Mouse (Mus musculus): ENCODE data around the gene Lurap1.

GRCm38 (mm10) chr4:116164759-116165554, 13.8 kb upstream of the Lurap1 start:
- TF ChIP-seq CTCF (IDR thresholded peaks at IDR 0.05) (no peak), EP300 (IDR thresholded peaks at IDR 0.05) (no peak)

All from lung, postnatal 0 days (tissue).